Mouse (Mus musculus) kidney, postnatal 36 days (tissue): Measurements from ENCODE around the gene Olfr172.

ENCODE experiments used
- DNase-seq, 2 experiments: peaks; one replicate each; pipeline ENCODE4 v3.0.0; 2021 to 2022; ENCODE audit warnings: mixed read lengths in 2 of 2

Gene Olfr172

GRCm38 (mm10) chr16:58763076-58763475 lies at the start of gene Olfr172:
Gene Olfr172, minus strand, starts transcription at chr16:58763176.
- no peak for DNase-seq

- DNase-seq = no peak
Observed at GRCm38 (mm10) chr16:58800168-58800567, 37.2 kb upstream of the Olfr172 start, which contains the start of gene Olfr173. Gene Olfr173, minus strand, starts transcription at chr16:58800268.

GRCm38 (mm10) chr16:58756191-58756590 lies 6.8 kb downstream of the Olfr172 start:
- no peak for DNase-seq

- no peak for DNase-seq
Observed at GRCm38 (mm10) chr16:58751314-58751713, 11.7 kb downstream of the Olfr172 start.

GRCm38 (mm10) chr16:58746715-58747114 lies 16.3 kb downstream of the Olfr172 start:
- no peak for DNase-seq

- no peak for DNase-seq
Observed at GRCm38 (mm10) chr16:58740751-58741150, 22.2 kb downstream of the Olfr172 start.

GRCm38 (mm10) chr16:58738800-58739199 lies 24.2 kb downstream of the Olfr172 start:
- no peak for DNase-seq

- DNase-seq = no peak
Observed at GRCm38 (mm10) chr16:58738205-58738604, 24.8 kb downstream of the Olfr172 start.

GRCm38 (mm10) chr16:58728176-58728671 lies 34.8 kb downstream of the Olfr172 start:
- DNase-seq = no peak

- peak; percentile 96 to 97 for DNase-seq
Observed at GRCm38 (mm10) chr16:58727477-58728131, 35.4 kb downstream of the Olfr172 start, which contains the start of gene Cldnd1. Gene Cldnd1, plus strand, starts transcription at chr16:58727910.

GRCm38 (mm10) chr16:58726680-58727476 lies 36.1 kb downstream of the Olfr172 start:
- no peak for DNase-seq

GRCm38 (mm10) chr16:58722292-58722691 lies 40.7 kb downstream of the Olfr172 start:
- DNase-seq = no peak

GRCm38 (mm10) chr16:58718666-58719120 lies 44.3 kb downstream of the Olfr172 start, which contains the start of gene Gpr15:
Gene Gpr15, minus strand, starts transcription at chr16:58719070.
- DNase-seq = no peak

GRCm38 (mm10) chr16:58715018-58715417 lies 48.0 kb downstream of the Olfr172 start:
- no peak for DNase-seq

- DNase-seq = no peak
Observed at GRCm38 (mm10) chr16:58713128-58713527, 49.8 kb downstream of the Olfr172 start.

GRCm38 (mm10) chr16:58712221-58712620 lies 50.8 kb downstream of the Olfr172 start:
- DNase-seq = no peak
